Mouse (Mus musculus) NIH3T3 (cell line): ENCODE results near the gene Scgb1b30.
"Not testable (repeated sequence)": the region's sequence is repeated elsewhere in the genome, so short reads cannot be mapped to it uniquely, and the experiment has no call there.

Source experiments
- DNase-seq: peaks from one replicate; pipeline ENCODE4 v3.0.0-alpha.2; 2012; ENCODE audit warnings: low read depth

Gene Scgb1b30

GRCm38 (mm10) chr7:34094911-34095481 lies at the start of gene Scgb1b30:
Scgb1b30 (plus strand) TSS chr7:34095431.
- no peak for DNase-seq

DNA sequence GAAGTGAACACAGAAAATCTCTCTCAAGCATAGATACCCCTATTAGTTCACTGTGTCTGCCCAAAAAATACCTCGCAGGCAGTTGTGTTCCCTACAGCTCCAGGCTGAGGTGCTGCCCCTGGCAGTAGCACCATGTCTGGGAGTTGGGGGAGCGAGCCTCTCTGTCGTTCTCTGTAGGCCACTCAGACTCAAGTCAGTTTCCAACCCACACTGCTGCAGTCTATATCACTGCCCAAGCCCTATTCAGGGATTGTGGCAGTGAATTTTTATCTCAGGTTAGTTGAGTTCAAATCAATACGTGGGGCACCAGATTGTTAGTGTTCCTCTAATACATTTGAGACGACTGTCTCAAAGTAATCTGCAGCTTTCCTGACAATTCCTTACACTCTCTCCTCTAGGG lies 27.1 kb upstream of the Scgb1b30 start:
- DNase-seq: not testable (repeated sequence)

- no peak for DNase-seq
These were observed 4.8 kb downstream of the Scgb1b30 start for GRCm38 (mm10) chr7:34100002-34100401.

GRCm38 (mm10) chr7:34101276-34101675 lies 6.0 kb downstream of the Scgb1b30 start:
- DNase-seq: no peak

GRCm38 (mm10) chr7:34109190-34109589 lies 14.0 kb downstream of the Scgb1b30 start:
- DNase-seq: no peak

DNA sequence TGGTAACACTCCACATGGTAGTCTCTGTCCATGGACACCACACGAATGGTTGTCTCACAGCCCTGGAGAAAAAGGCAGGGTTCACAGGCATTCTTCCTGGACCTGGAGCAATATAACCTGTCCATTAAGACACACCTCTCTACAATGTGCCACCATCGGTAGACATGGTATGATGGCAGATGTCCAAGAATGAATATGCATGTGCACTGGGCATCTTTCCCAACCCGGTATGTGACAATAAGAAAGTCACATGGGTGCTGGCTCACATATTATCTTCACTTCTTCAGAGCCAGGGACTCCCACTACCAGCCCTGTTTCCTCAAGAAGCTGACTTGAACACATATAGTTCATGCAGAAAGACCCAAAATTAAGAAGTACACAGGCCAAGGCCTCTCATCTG lies 21.4 kb downstream of the Scgb1b30 start:
- DNase-seq: no peak

DNA sequence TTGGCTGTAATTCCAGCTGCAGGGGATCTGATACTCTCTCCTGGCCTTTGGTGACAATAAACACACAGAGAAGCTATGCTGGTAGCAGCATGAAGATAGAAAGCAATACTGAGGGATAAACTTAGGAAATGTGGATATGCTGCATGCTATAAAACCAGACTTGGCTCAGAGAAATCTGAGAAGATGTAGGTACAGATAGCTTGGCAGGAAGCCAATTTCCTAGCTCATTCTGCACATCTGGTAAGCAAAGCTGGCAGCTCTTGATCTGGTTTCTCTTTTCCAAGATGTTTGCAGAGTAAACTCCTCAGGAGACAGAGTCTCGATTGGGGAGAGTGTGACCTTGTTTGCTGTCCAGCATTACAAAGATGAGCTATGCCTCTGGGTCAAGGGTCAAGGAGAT lies 25.4 kb downstream of the Scgb1b30 start:
- DNase-seq: peak; percentile 73

GRCm38 (mm10) chr7:34122987-34123720 lies 27.9 kb downstream of the Scgb1b30 start:
- DNase-seq: peak; percentile 54

GRCm38 (mm10) chr7:34125346-34125745 lies 30.1 kb downstream of the Scgb1b30 start:
- no peak for DNase-seq

GRCm38 (mm10) chr7:34126291-34126690 lies 31.1 kb downstream of the Scgb1b30 start:
- DNase-seq: no peak

- DNase-seq: peak; percentile 77
These were observed 35.9 kb downstream of the Scgb1b30 start for GRCm38 (mm10) chr7:34131118-34131517.

DNA sequence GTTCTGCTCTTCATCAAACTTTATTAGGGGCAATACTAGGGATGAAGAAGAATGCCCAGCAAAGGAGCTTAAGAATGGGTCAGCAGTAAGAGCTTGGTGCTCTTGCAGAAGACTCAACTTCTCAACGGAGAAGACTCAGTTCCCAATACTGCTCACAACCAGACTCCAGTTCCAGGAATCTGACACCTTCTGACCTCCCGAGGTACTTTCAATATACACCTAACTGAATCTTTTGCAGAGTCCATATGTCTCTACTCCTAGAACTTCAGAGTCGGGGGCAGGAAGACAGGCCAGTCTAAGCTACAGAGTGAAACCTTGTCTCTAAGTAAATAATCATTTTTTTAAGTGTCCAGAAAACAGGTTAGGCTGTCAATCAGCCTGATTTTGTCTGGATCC lies 36.7 kb downstream of the Scgb1b30 start:
- DNase-seq: peak; percentile 24

DNA sequence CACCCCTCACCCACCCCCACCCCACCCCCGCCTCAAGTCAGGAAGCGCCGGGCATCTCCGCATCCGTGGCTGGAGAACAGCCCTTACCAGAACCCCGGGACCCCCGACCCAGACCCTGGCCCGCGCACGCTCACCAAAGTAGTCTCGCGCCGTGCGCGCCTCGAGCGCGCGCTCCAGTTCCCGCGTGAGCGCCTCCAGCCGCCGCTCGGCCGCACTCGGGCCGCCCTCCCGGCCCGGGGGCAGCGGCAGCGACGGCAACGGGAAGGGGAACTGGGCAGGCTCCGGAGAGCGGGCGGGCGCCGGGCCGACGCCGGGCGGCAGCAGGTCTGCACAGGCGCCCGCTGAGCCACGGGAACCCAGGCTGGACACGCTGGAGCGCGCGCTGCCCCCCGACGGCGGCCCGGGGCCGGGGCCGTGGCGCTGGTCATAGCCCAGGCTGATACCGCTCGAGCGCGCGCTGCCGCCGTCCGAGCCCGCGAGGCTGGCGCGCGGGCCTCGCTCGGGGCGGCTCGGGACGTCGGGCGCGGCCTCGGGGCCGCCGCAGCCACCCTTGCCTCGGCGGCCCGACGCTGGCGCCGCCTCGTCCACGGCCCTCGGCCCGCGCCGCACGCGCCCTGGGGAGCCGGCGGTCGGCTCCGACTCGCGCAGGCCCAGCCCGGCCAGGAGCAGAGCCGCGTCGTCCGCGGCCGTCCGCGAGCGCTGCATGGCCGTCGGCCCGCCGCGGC lies 37.3 kb downstream of the Scgb1b30 start:
- peak; percentile 67 for DNase-seq

DNA sequence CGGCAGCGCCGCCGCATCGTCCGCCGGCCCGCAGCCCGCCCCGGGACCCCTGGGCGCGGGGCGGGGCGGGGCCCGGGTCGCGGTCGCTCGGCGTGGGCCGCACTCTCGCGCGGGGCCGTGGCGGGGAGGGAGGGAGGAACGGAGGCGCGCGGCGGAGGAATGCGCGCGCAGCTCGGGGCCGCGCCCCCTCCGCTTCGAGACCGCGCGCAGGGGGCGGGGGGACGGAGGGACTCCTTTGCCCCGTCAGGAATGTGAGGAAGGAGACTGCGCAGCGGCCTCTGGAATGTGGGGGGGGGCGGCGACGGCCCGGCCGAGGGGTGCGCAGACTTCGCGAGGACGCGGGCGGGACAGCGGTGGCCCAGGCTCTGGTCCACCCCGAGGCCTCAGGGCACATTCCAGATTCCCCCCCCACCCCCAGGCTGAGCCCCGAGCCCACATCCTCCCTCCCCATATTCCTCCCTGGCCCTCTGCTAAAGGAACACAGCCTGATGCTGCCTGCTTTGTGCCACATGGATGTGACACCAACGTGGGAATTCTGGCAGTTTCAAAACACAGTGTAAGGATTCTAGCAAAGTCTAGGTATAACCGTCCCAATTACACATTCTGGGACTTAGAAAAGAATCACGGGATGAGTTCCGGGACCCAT lies 38.0 kb downstream of the Scgb1b30 start, which contains the start of gene Wtip:
TSS of gene Wtip (minus strand) at position 152 of the 646 bp plus-strand sequence.
- peak; percentile 95 for DNase-seq

- no peak for DNase-seq
These were observed 39.1 kb downstream of the Scgb1b30 start for GRCm38 (mm10) chr7:34134336-34134735.

DNA sequence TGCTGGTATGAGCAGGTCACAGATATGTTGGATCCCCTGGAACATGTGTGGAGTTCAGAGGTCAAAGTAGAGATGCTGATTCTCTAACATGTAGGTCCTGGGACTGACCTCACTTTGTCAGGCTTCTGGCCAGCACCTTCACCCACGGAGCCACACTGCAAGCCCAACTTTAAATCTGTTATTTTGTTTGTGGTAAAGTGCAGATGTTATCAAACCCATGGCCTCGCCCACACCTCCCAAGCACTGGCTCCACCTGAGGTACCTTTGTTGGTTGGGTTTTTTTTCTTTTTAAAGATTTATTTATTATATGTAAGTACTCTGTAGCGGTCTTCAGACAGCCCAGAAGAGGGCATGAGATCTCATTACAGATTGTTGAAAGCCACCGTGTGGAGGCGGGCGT lies 44.3 kb downstream of the Scgb1b30 start:
- DNase-seq: no peak

GRCm38 (mm10) chr7:34141123-34141522 lies 45.9 kb downstream of the Scgb1b30 start:
- DNase-seq: no peak

GRCm38 (mm10) chr7:34147193-34147592 lies 52.0 kb downstream of the Scgb1b30 start:
- DNase-seq: no peak
